Mouse (Mus musculus) heart, embryonic 14.5 days (tissue): ENCODE results near the gene Mecr. TPM values are rescaled to one million over a fixed set of nuclear protein-coding genes. Genes with fewer than 3 reads are reported as not detected.

Experiments
- ATAC-seq: fragments of 200-750 bp; cut with Nextera tagmentation; 2 replicates; pipeline ENCODE4 v1.8.0; 2017; ENCODE audit warnings: low read depth, moderate TSS enrichment; ENCODE audit not compliant: insufficient number of reproducible peaks, insufficient read depth, low FRiP score
- H3K27ac ChIP-seq, 2 experiments: fragments of 200-500 bp in 1 of 2; fragments of 300-500 bp in 1 of 2; sonication (generic) in 1 of 2; replicated peaks in 1 of 2; 2 replicates each; pipeline ENCODE4 v1.5.1; 2012 to 2014; ENCODE audit warnings: low read depth in 2 of 2, low read length in 2 of 2, control low read depth in 1 of 2, mild to moderate bottlenecking in 1 of 2, mixed read lengths in 1 of 2; ENCODE audit not compliant: control insufficient read depth in 1 of 2, insufficient read depth in 1 of 2
- H3K27me3 ChIP-seq: fragments of 300-500 bp; sonication (generic); 2 replicates; pipeline ENCODE4 v1.6.1; 2014; ENCODE audit warnings: mild to moderate bottlenecking, low read length, control low read depth; ENCODE audit not compliant: control insufficient read depth, insufficient read depth
- H3K36me3 ChIP-seq: fragments of 300-500 bp; sonication (generic); 2 replicates; pipeline ENCODE4 v1.6.1; 2014; ENCODE audit warnings: mild to moderate bottlenecking, control low read depth, low read length, mixed read lengths; ENCODE audit not compliant: control insufficient read depth, insufficient read depth
- H3K4me1 ChIP-seq, 2 experiments: fragments of 200-500 bp in 1 of 2; fragments of 300-500 bp in 1 of 2; sonication (generic) in 1 of 2; 2 replicates each; pipeline ENCODE4 v1.6.1; 2012 to 2014; ENCODE audit warnings: low read length in 2 of 2, control low read depth in 1 of 2, mixed read lengths in 1 of 2; ENCODE audit not compliant: control insufficient read depth in 2 of 2, insufficient read depth in 2 of 2
- H3K4me2 ChIP-seq: fragments of 300-500 bp; sonication (generic); 2 replicates; pipeline ENCODE4 v1.6.1; 2014; ENCODE audit warnings: mild to moderate bottlenecking, low read length
- H3K4me3 ChIP-seq, 2 experiments: fragments of 200-500 bp in 1 of 2; fragments of 300-500 bp in 1 of 2; sonication (generic) in 1 of 2; 2 replicates each; pipeline ENCODE4 v1.5.1; 2012 to 2014; ENCODE audit warnings: low read length in 2 of 2, mild to moderate bottlenecking in 2 of 2, control low read depth in 1 of 2, low read depth in 1 of 2, moderate library complexity in 1 of 2; ENCODE audit not compliant: control insufficient read depth in 1 of 2, insufficient read depth in 1 of 2
- H3K9ac ChIP-seq: fragments of 300-500 bp; sonication (generic); 2 replicates; pipeline ENCODE4 v1.6.1; 2014; ENCODE audit warnings: mild to moderate bottlenecking, low read length
- H3K9me3 ChIP-seq: fragments of 300-500 bp; sonication (generic); 2 replicates; pipeline ENCODE4 v1.6.1; 2016; ENCODE audit warnings: low read length, control low read depth; ENCODE audit not compliant: control insufficient read depth
- WGBS: fragments of 180-500 bp; shearing (Covaris S2); extraction: QIAGEN DNeasy Blood & Tissue Kit; methylation state at CpG from one replicate; pipeline ENCODE4 v1.1.7; 2014; 5-methylcytosine and 5-hydroxymethylcytosine counted together
- polyA plus RNA-seq: library from polyadenylated mRNA; unstranded; fragments of >200 nt; fragmentation: Nextera tagmentation; extraction: Ambion mirVana; gene quantifications from 2 replicates; pipeline ENCODE4 v1.2.1, GENCODE M21; 2014

Gene Mecr
- polyA plus RNA-seq, 1 experiment from 2014 or later, result 44.1 TPM

DNA sequence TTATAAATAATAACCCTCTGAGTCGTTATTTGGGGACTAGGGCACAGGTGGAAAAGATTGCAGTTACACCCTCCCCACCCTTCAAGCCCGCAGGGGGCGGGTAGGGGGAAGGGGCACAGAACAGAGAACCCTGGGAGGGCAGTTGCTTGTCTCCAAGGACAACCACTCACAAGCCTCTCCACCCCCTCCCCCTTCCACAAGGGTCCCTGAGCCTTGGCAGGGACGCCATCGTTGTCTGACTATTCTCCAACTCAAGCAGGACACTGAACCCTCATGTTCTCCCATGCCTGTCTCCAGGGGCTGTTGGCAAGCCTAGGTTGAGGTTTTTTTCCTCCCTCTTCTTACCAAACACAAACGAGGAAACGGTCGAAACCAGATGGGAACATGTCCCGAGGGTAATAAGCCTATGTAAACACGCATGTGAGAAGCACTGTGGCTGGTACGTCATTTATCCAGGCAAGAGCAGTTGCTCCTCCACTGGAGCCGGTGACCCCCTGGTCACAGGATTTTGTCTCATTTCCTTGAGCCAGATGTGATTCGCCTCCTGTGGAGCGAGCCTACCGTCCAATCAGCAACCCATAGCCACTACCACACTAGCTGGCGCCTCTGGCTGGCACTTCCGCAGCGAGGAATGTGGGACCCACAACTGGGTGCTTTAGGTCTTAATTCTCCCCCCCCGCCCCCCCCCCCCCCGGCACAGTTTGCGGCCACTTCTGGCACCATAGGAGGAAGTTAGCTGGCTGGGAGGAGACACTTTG, 67.1 kb downstream of the Mecr start:
- H3K27ac ChIP-seq, result 0 out of 4 replicates have a peak overlapping the region, but pooled peaks of 1 of the 2 experiments have one; percentile 14
- H3K36me3 ChIP-seq, result 0 out of 2 replicates have a peak, but pooled peaks cover 6% of the 10 kb centered on the region
- no peak for ATAC-seq
- peaks cover 19 to 24% of the 10 kb centered on the region in 2 experiments for H3K4me1 ChIP-seq
- peak overlapping the region in 1 of 2 experiments; percentile 14; a peak in 2 of 4 replicates for H3K4me3 ChIP-seq
- 11% methylated on average over 18 of the region's 21 CpGs for WGBS
- H3K9ac ChIP-seq, result peak overlapping the region; percentile 52
- peak overlapping the region; percentile 61 for H3K4me2 ChIP-seq
- peaks cover 12% of the 10 kb centered on the region for H3K27me3 ChIP-seq
- 0 out of 2 replicates have a peak, but pooled peaks cover 4% of the 10 kb centered on the region for H3K9me3 ChIP-seq

DNA sequence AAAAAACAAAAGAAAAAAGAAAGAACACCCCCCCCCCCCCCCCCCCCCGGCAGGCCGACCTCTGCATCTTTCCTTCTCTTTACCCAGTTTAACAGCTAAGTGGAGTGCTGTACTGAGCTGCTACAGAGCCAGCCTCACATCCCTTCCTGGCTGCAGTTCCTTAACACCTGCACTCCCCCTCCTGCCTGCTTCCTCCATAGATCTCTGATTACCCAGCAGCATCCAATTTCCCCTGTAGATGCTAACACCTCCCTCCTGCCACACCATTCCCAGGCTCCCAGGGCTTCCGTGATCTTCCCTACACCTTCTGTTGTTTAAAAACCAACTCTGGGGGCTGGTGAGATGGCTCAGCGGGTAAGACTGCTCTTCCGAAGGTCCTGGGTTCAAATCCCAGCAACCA, 68.3 kb downstream of the Mecr start:
- H3K4me2 ChIP-seq, result no peak overlapping the region
- peaks cover 24 to 35% of the 10 kb centered on the region in 2 experiments for H3K4me1 ChIP-seq
- H3K4me3 ChIP-seq, result no peak overlapping the region
- no peak for ATAC-seq
- H3K36me3 ChIP-seq, result no peaks in the 10 kb centered on the region
- 0 out of 2 replicates have a peak, but pooled peaks cover 4% of the 10 kb centered on the region for H3K9me3 ChIP-seq
- no peak overlapping the region for H3K9ac ChIP-seq
- peaks cover 21% of the 10 kb centered on the region for H3K27me3 ChIP-seq
- 60% methylated on average over 3 of the region's 5 CpGs for WGBS
- H3K27ac ChIP-seq, result no peak overlapping the region

DNA sequence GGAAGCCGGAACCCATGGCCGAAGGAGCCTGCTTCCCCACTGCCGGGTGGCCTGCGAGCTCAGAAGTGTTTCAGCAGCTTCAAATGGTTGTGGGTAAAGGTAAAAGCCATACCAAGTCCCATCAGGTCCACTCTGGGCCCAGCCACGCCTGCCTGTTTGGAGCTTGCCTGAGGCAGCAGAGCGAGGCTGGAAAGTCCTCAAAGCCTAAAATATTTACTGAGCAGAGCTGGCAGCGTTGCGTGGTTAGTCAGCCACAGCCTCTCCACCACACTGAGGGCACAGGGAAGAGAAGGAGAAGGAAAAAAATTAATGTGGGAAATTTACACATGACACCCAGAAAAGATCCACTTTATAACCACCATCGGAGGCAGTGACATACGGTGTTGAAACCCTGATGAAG, 70.3 kb downstream of the Mecr start:
- H3K4me1 ChIP-seq, result peaks cover 29 to 44% of the 10 kb centered on the region in 2 experiments
- no peak overlapping the region for H3K27ac ChIP-seq
- no peaks in the 10 kb centered on the region for H3K9me3 ChIP-seq
- H3K4me2 ChIP-seq, result no peak overlapping the region
- no peaks in the 10 kb centered on the region for H3K36me3 ChIP-seq
- no peak overlapping the region for H3K9ac ChIP-seq
- WGBS, result 69% methylated on average over 10 of the region's 10 CpGs
- ATAC-seq, result no peak
- peaks cover 21% of the 10 kb centered on the region for H3K27me3 ChIP-seq
- no peak overlapping the region for H3K4me3 ChIP-seq

DNA sequence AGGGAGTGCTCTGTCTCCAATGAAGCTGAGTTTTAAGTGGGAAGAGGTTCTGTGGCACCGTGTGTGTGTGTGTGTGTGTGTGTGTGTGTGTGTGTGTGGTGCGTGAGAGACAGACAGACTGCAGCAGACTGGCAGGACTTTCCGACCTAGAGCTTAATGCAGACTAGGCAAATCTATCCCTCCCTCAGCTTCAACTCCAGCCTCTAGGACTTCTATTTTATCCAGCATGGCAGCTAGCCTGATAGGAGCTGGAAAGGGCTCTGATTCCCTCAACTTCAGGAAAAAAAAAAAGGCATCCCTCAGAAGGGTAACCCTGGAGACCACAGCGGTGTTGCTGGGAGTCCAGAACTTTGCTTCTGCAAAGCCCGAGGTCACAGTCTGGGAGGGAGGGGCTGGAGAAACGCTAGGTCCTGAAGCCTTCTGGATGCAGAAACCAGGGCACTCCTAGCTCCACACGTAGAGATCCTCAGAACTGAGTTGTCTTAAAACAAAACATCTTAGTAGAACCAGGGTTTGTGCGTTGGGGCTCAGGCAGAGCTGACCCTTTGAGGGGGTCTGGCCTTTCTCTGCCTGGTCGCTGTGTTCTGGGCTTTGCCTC, 70.9 kb downstream of the Mecr start:
- H3K9ac ChIP-seq, result peak overlapping the region; percentile 69; the same call in 1 of the 2 replicates
- H3K4me2 ChIP-seq, result no peak overlapping the region
- no peaks in the 10 kb centered on the region for H3K9me3 ChIP-seq
- H3K36me3 ChIP-seq, result no peaks in the 10 kb centered on the region
- ATAC-seq, result no peak
- H3K27ac ChIP-seq, result no peak overlapping the region
- peaks cover 21% of the 10 kb centered on the region for H3K27me3 ChIP-seq
- WGBS, result 30% methylated on average over 9 of the region's 9 CpGs
- H3K4me3 ChIP-seq, result no peak overlapping the region
- H3K4me1 ChIP-seq, result peaks cover 33 to 50% of the 10 kb centered on the region in 2 experiments

DNA sequence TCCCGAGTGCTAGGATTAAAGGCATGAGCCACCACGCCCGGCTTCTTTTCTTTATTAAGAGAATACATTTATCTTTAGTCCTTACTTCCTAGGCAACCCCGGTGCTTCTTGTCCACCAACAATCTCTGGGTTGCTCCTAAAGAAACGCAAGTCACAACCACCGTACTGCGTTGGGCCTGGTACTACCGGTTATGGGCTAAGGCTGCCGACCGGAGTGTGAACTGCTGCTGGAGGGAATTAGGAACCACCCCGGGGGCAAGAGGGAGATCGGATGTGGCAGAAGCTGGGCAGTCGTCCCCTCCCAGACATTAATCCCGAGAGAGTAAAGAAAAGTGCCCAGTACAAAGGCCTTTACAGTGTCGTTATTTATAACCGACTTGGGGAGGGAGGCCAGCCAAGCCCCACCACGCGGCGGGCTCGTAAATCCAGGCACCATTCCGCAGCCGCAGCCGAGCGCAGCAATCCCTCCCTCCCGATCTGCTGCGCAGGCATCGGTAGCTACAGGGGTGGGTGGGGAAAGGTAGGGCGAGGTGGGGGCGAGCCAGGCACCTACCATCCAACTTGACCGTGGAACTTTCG, 71.7 kb downstream of the Mecr start:
- WGBS, result 4% methylated on average over 31 of the region's 31 CpGs
- peaks cover 41 to 59% of the 10 kb centered on the region in 2 experiments for H3K4me1 ChIP-seq
- no peak for ATAC-seq

DNA sequence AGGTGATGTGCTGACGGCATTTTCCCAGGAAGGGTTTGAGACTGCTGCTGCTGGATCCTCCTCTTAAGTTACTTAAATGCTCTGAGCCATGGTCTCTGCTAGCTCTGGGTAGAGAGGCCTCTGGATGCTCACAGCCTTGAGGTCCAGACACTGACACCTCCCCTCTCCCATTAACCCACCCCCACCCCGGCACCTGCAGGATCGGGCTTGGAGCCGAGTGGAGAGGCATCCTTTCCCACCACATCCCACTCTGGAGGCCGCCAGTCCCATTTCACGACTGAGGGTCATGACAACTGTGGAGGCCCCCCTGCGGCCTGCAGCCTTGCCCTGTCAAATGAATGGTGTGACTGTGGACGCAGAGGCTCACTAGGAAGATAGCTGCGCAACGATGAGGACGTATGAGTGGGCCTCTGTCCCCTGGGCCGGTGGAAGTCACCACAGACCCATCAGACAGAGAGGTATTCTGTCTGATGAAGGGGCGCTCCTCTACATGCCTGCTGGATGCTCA, 72.6 kb downstream of the Mecr start:
- WGBS, result 33% methylated on average over 13 of the region's 13 CpGs
- Histone ChIP-seq H3K36me3 (no peaks in the 10 kb centered on the region), H3K4me2 (peak overlapping the region; percentile 77), H3K4me3 (no peak overlapping the region), H3K9me3 (no peaks in the 10 kb centered on the region), H3K4me1 (peaks cover 36 to 57% of the 10 kb centered on the region in 2 experiments), H3K9ac (peak overlapping the region; percentile 69), H3K27me3 (peaks cover 21% of the 10 kb centered on the region), H3K27ac (no peak overlapping the region)
- no peak for ATAC-seq

More for the DNA sequence above, 71.7 kb downstream of the Mecr start:
- H3K4me3 ChIP-seq, result peak overlapping the region; percentile 36 to 39
- H3K9me3 ChIP-seq, result no peaks in the 10 kb centered on the region
- H3K9ac ChIP-seq, result peak overlapping the region; percentile 69
- peaks cover 21% of the 10 kb centered on the region for H3K27me3 ChIP-seq
- H3K36me3 ChIP-seq, result no peaks in the 10 kb centered on the region
- H3K27ac ChIP-seq, result peak overlapping the region; percentile 10 to 68; a peak in 2 of 4 replicates
- H3K4me2 ChIP-seq, result peak overlapping the region; percentile 77

DNA sequence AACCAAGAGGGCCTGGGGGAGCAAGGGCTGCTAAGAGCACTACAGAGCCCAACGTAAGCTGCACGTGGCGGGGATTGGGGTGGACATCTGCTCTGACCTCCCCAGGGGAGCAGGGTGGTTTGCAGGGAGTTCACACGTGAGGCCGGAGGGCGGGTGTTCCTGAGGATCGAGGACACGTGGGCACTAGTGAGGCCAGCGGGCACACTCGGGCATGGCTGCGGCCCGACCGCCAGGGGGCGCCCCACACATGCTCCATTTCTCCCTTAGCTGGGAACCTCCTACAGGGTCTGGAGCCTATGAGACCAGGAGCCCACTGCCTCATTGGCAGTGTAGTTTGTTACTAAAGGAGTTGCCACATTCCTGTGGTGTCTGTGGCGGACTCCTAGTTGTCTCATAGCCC, 73.2 kb downstream of the Mecr start:
- peaks cover 21% of the 10 kb centered on the region for H3K27me3 ChIP-seq
- no peak for ATAC-seq
- no peaks in the 10 kb centered on the region for H3K36me3 ChIP-seq
- no peaks in the 10 kb centered on the region for H3K9me3 ChIP-seq
- no peak overlapping the region for H3K27ac ChIP-seq
- no peak overlapping the region for H3K4me3 ChIP-seq
- H3K4me1 ChIP-seq, result peaks cover 34 to 58% of the 10 kb centered on the region in 2 experiments
- 12% methylated on average over 15 of the region's 15 CpGs for WGBS
- peak overlapping the region; percentile 38 for H3K4me2 ChIP-seq
- no peak overlapping the region for H3K9ac ChIP-seq
